Mouse (Mus musculus) hindbrain, embryonic 12.5 days (tissue): Measurements from ENCODE around the gene Chd3. TPM values are rescaled to one million over a fixed set of nuclear protein-coding genes. Genes with fewer than 3 reads are reported as not detected.
A peak's percentile ranks its signal among the peaks of the same experiment; 100 is the strongest.
"Not testable (repeated sequence)": the region's sequence is repeated elsewhere in the genome, so short reads cannot be mapped to it uniquely, and the experiment has no call there.

Experiments
- ATAC-seq: fragments of 200-750 bp; cut with Nextera tagmentation; 2 replicates; pipeline ENCODE4 v1.8.0; 2017; ENCODE audit warnings: moderate TSS enrichment; ENCODE audit not compliant: low FRiP score
- H3K27ac ChIP-seq: fragments of 300-500 bp; sonication (generic); 2 replicates; pipeline ENCODE4 v1.5.1; 2016; ENCODE audit warnings: mild to moderate bottlenecking
- H3K27me3 ChIP-seq: fragments of 300-500 bp; sonication (generic); 2 replicates; pipeline ENCODE4 v1.6.1; 2016; ENCODE audit warnings: mild to moderate bottlenecking
- H3K36me3 ChIP-seq: fragments of 300-500 bp; sonication (generic); 2 replicates; pipeline ENCODE4 v1.6.1; 2016; ENCODE audit warnings: mild to moderate bottlenecking
- H3K4me1 ChIP-seq: fragments of 300-500 bp; sonication (generic); 2 replicates; pipeline ENCODE4 v1.6.1; 2016
- H3K4me2 ChIP-seq: fragments of 300-500 bp; sonication (generic); replicated peaks from 2 replicates; pipeline ENCODE4 v1.6.1; 2016; ENCODE audit warnings: mild to moderate bottlenecking
- H3K4me3 ChIP-seq: fragments of 300-500 bp; sonication (generic); 2 replicates; pipeline ENCODE4 v1.5.1; 2016; ENCODE audit warnings: mild to moderate bottlenecking
- H3K9ac ChIP-seq: fragments of 300-500 bp; sonication (generic); 2 replicates; pipeline ENCODE4 v1.6.1; 2016; ENCODE audit warnings: mild to moderate bottlenecking, moderate library complexity
- H3K9me3 ChIP-seq: fragments of 300-500 bp; sonication (generic); replicated peaks from 2 replicates; pipeline ENCODE4 v1.6.1; 2016; ENCODE audit warnings: mild to moderate bottlenecking
- WGBS: fragments of 180-500 bp; shearing (Covaris S2); methylation state at CpG from one replicate; pipeline ENCODE4 v1.1.7; 2016; 5-methylcytosine and 5-hydroxymethylcytosine counted together
- polyA plus RNA-seq: library from polyadenylated mRNA; unstranded; fragments of >200 nt; fragmentation: Nextera tagmentation; extraction: Ambion mirVana; gene quantifications from 2 replicates; pipeline ENCODE4 v1.2.1, GENCODE M21; 2016

Chd3 gene
- polyA plus RNA-seq, 1 experiment from 2014 or later, result 93.4 TPM

GRCm38 (mm10) chr11:69322693-69323471 is 46.3 kb downstream of the Chd3 start:
- peak overlapping the region; percentile 91 for H3K27ac ChIP-seq
- peak overlapping the region; percentile 85 for H3K9ac ChIP-seq
- ATAC-seq, result no peak
- WGBS, result 20% methylated on average over 18 of the region's 18 CpGs
- peaks cover 24% of the 10 kb centered on the region for H3K36me3 ChIP-seq
- H3K27me3 ChIP-seq, result peaks cover 15% of the 10 kb centered on the region
- H3K4me2 ChIP-seq, result peak overlapping the region; percentile 94
- H3K9me3 ChIP-seq, result no peaks in the 10 kb centered on the region
- H3K4me1 ChIP-seq, result peaks cover 43% of the 10 kb centered on the region
- peak overlapping the region; percentile 66 for H3K4me3 ChIP-seq

- WGBS, result 62% methylated on average over 6 of the region's 6 CpGs
- Histone ChIP-seq H3K4me2 (peak overlapping the region; percentile 94), H3K4me3 (no peak overlapping the region; the same call in 1 of the 2 replicates), H3K36me3 (peaks cover 27% of the 10 kb centered on the region), H3K9me3 (no peaks in the 10 kb centered on the region), H3K27me3 (peaks cover 6% of the 10 kb centered on the region), H3K27ac (no peak overlapping the region), H3K9ac (peak overlapping the region; percentile 85; the same call in 1 of the 2 replicates), H3K4me1 (peaks cover 41% of the 10 kb centered on the region)
- ATAC-seq, result no peak
Observed at GRCm38 (mm10) chr11:69322010-69322409, 47.2 kb downstream of the Chd3 start.

GRCm38 (mm10) chr11:69321580-69321979 is 47.6 kb downstream of the Chd3 start:
- no peak overlapping the region for H3K9ac ChIP-seq

GRCm38 (mm10) chr11:69318000-69318399 is 51.2 kb downstream of the Chd3 start:
- not testable (repeated sequence) for H3K4me3 ChIP-seq, H3K27ac ChIP-seq, H3K9ac ChIP-seq, H3K27me3 ChIP-seq, H3K4me2 ChIP-seq, ATAC-seq, H3K9me3 ChIP-seq
- peaks cover 21% of the 10 kb centered on the region for H3K4me1 ChIP-seq
- H3K36me3 ChIP-seq, result peaks cover 50% of the 10 kb centered on the region
- WGBS, result 88% methylated on average over 3 of the region's 3 CpGs

More at GRCm38 (mm10) chr11:69321580-69321979, 47.6 kb downstream of the Chd3 start:
- H3K27ac ChIP-seq, result no peak overlapping the region
- H3K4me3 ChIP-seq, result no peak overlapping the region; the same call in 1 of the 2 replicates
- H3K27me3 ChIP-seq, result peaks cover 2% of the 10 kb centered on the region; the same call in 1 of the 2 replicates
- WGBS, result 97% methylated on average over 6 of the region's 6 CpGs
- H3K4me1 ChIP-seq, result peaks cover 37% of the 10 kb centered on the region
- no peak for ATAC-seq
- H3K9me3 ChIP-seq, result no peaks in the 10 kb centered on the region
- peaks cover 27% of the 10 kb centered on the region for H3K36me3 ChIP-seq
- H3K4me2 ChIP-seq, result peak overlapping the region; percentile 94; the same call in 1 of the 2 replicates

- WGBS, result 98% methylated on average over 6 of the region's 6 CpGs
- H3K36me3 ChIP-seq, result peaks cover 53% of the 10 kb centered on the region
- H3K4me2 ChIP-seq, result no peak overlapping the region
- no peaks in the 10 kb centered on the region for H3K9me3 ChIP-seq
- H3K4me3 ChIP-seq, result no peak overlapping the region
- H3K27ac ChIP-seq, result no peak overlapping the region
- H3K4me1 ChIP-seq, result peaks cover 6% of the 10 kb centered on the region; the same call in 1 of the 2 replicates
- no peak overlapping the region for H3K9ac ChIP-seq
- H3K27me3 ChIP-seq, result no peaks in the 10 kb centered on the region
- no peak for ATAC-seq
Observed at GRCm38 (mm10) chr11:69316361-69316760, 52.8 kb downstream of the Chd3 start.

GRCm38 (mm10) chr11:69311266-69311665 is 57.9 kb downstream of the Chd3 start:
- H3K36me3 ChIP-seq, result peaks cover 76% of the 10 kb centered on the region
- no peaks in the 10 kb centered on the region for H3K27me3 ChIP-seq
- H3K4me3 ChIP-seq, result no peak overlapping the region
- ATAC-seq, result no peak
- no peak overlapping the region for H3K9ac ChIP-seq
- 86% methylated on average over 7 of the region's 7 CpGs for WGBS
- H3K27ac ChIP-seq, result no peak overlapping the region
- H3K4me1 ChIP-seq, result no peaks in the 10 kb centered on the region
- H3K4me2 ChIP-seq, result no peak overlapping the region
- no peaks in the 10 kb centered on the region for H3K9me3 ChIP-seq

- H3K36me3 ChIP-seq, result peaks cover 91% of the 10 kb centered on the region
- no peak for ATAC-seq
- H3K27me3 ChIP-seq, result no peaks in the 10 kb centered on the region
- 97% methylated on average over 2 of the region's 2 CpGs for WGBS
- H3K4me1 ChIP-seq, result no peaks in the 10 kb centered on the region
- H3K9me3 ChIP-seq, result no peaks in the 10 kb centered on the region
- H3K4me3 ChIP-seq, result no peak overlapping the region
- H3K4me2 ChIP-seq, result no peak overlapping the region
- H3K27ac ChIP-seq, result no peak overlapping the region
- H3K9ac ChIP-seq, result no peak overlapping the region
Observed at GRCm38 (mm10) chr11:69306039-69306438, 63.2 kb downstream of the Chd3 start.

- H3K9ac ChIP-seq, result no peak overlapping the region
- no peaks in the 10 kb centered on the region for H3K27me3 ChIP-seq
- no peak overlapping the region for H3K4me3 ChIP-seq
- H3K27ac ChIP-seq, result no peak overlapping the region
- 89% methylated on average over 9 of the region's 9 CpGs for WGBS
- no peak overlapping the region for H3K4me2 ChIP-seq
- no peaks in the 10 kb centered on the region for H3K9me3 ChIP-seq
- ATAC-seq, result no peak
- H3K36me3 ChIP-seq, result peaks cover 91% of the 10 kb centered on the region
- H3K4me1 ChIP-seq, result no peaks in the 10 kb centered on the region
Observed at GRCm38 (mm10) chr11:69305291-69305690, 63.9 kb downstream of the Chd3 start.

GRCm38 (mm10) chr11:69302817-69303216 is 66.4 kb downstream of the Chd3 start:
- H3K36me3 ChIP-seq, result peaks cover 87% of the 10 kb centered on the region
- H3K9me3 ChIP-seq, result no peaks in the 10 kb centered on the region
- no peak overlapping the region for H3K4me2 ChIP-seq
- no peaks in the 10 kb centered on the region for H3K4me1 ChIP-seq
- H3K27ac ChIP-seq, result no peak overlapping the region
- H3K9ac ChIP-seq, result no peak overlapping the region
- no peaks in the 10 kb centered on the region for H3K27me3 ChIP-seq
- no peak for ATAC-seq
- H3K4me3 ChIP-seq, result no peak overlapping the region
- WGBS, result 90% methylated on average over 7 of the region's 7 CpGs

GRCm38 (mm10) chr11:69298231-69298630 is 71.0 kb downstream of the Chd3 start:
- no peak overlapping the region for H3K4me3 ChIP-seq
- no peaks in the 10 kb centered on the region for H3K27me3 ChIP-seq
- no peaks in the 10 kb centered on the region for H3K9me3 ChIP-seq
- H3K36me3 ChIP-seq, result peaks cover 50% of the 10 kb centered on the region
- H3K9ac ChIP-seq, result no peak overlapping the region
- H3K4me1 ChIP-seq, result no peaks in the 10 kb centered on the region
- no peak for ATAC-seq
- 74% methylated on average over 7 of the region's 7 CpGs for WGBS
- H3K27ac ChIP-seq, result no peak overlapping the region
- H3K4me2 ChIP-seq, result no peak overlapping the region

- H3K4me3 ChIP-seq, result no peak overlapping the region
- no peaks in the 10 kb centered on the region for H3K9me3 ChIP-seq
- no peaks in the 10 kb centered on the region for H3K4me1 ChIP-seq
- WGBS, result 88% methylated on average over 2 of the region's 2 CpGs
- no peak overlapping the region for H3K4me2 ChIP-seq
- no peak for ATAC-seq
- H3K27me3 ChIP-seq, result no peaks in the 10 kb centered on the region
- peaks cover 46% of the 10 kb centered on the region for H3K36me3 ChIP-seq
- H3K27ac ChIP-seq, result no peak overlapping the region
- H3K9ac ChIP-seq, result no peak overlapping the region
Observed at GRCm38 (mm10) chr11:69297799-69298198, 71.4 kb downstream of the Chd3 start.

GRCm38 (mm10) chr11:69295286-69295685 is 73.9 kb downstream of the Chd3 start:
- no peaks in the 10 kb centered on the region for H3K4me1 ChIP-seq
- no peak overlapping the region for H3K27ac ChIP-seq
- H3K4me2 ChIP-seq, result no peak overlapping the region
- ATAC-seq, result no peak
- H3K4me3 ChIP-seq, result no peak overlapping the region
- H3K36me3 ChIP-seq, result peaks cover 26% of the 10 kb centered on the region
- no peaks in the 10 kb centered on the region for H3K9me3 ChIP-seq
- H3K27me3 ChIP-seq, result no peaks in the 10 kb centered on the region
- no peak overlapping the region for H3K9ac ChIP-seq
- 92% methylated on average over 3 of the region's 3 CpGs for WGBS
